Mouse (Mus musculus) myocyte (in vitro differentiated cells): ENCODE measurements at regions not wholly inside any gene's neighbourhood (a gene's known extent, or its start where the extent isn't known, plus 50 kb on each side); places are given as distances from the start of the nearest gene placed in this dataset.

Source experiments
- CEBPB ChIP-seq: IDR thresholded peaks from 2 replicates; pipeline ENCODE4 v1.6.1; 2011; ENCODE audit warnings: mild to moderate bottlenecking, moderate library complexity; ENCODE audit not compliant: poor library complexity, insufficient read depth, severe bottlenecking
- MYOD1 ChIP-seq, 3 experiments: IDR thresholded peaks; one replicate each; pipeline ENCODE4 v1.6.1; 2011; ENCODE audit warnings: control low read depth in 2 of 3, low read depth in 2 of 3, mild to moderate bottlenecking in 2 of 3, moderate library complexity in 1 of 3; ENCODE audit not compliant: insufficient read length in 2 of 3, control insufficient read depth in 1 of 3
- REST ChIP-seq: IDR thresholded peaks from one replicate; pipeline ENCODE4 v1.6.1; 2011; ENCODE audit warnings: mild to moderate bottlenecking, control low read depth, moderate library complexity; ENCODE audit not compliant: insufficient read depth, insufficient read length
- SRF ChIP-seq: IDR thresholded peaks from one replicate; pipeline ENCODE4 v1.6.1; 2011; ENCODE audit warnings: low read depth; ENCODE audit not compliant: control insufficient read depth, insufficient read length
- USF1 ChIP-seq: IDR thresholded peaks from one replicate; pipeline ENCODE4 v1.6.1; 2011; ENCODE audit warnings: low read depth, mild to moderate bottlenecking, control low read depth, moderate library complexity

GRCm38 (mm10) chr9:30554908-30555307 is 128.0 kb downstream of the Snx19 start:
- TF ChIP-seq MYOD1 (IDR thresholded peaks at IDR 0.05; ENCODE audit: control insufficient read depth in 1 of 3, insufficient read length in 2 of 3, low read depth in 2 of 3) (no peak), REST (no peak), CEBPB (no peak), SRF (no peak), USF1 (no peak)
